In the genomic region with DNA sequence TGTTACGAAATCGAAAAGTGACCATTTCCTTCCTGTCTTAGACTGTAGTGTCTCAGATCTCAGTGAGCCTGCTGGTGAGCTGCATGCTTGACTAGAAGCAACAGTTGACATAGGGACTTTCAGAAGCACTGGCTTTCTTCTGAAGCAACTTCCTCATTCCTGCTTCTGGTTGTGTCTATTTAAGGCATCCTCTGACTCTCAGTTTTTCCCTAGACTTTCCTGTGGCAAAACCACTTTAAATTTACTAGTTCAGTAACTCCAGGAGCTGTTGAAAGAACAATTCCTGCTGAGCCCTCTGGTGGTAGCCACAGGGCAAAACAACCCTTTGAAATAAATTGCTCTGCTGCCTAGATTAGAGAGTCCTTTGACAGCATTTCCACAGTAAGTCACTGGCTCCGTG, we compare ENCODE assay signal across 8 mouse cellular contexts.
A peak's percentile ranks its signal among the peaks of the same experiment; 100 is the strongest.
DNase-seq lines count a peak whose midpoint lies in the region; ATAC-seq lines count a peak whose summit lies in the region.
"Had no signal": no experiment of that assay in that cellular context is flagged by ENCODE, and none has a peak within 500 bp of the region (broad histone marks: within the 10 kb centered on the region; RNA-seq: fewer than 3 reads in every experiment).

No protein-coding gene starts in this region.

- WGBS in midbrain, embryonic 12.5 days, result 77% methylated on average over 3 of the region's 3 CpGs
- WGBS in midbrain, embryonic 10.5 days, result 80% methylated on average over 3 of the region's 3 CpGs

- no peak for DNase-seq in midbrain, embryonic 10.5 days (ENCODE audit: low spot score)
- peak; percentile 7 for DNase-seq in embryo, embryonic 11.5 days (ENCODE audit: low read depth, low spot score)
- DNase-seq in layer of hippocampus, adult 9-10 months (ENCODE audit: low spot score), result peak; percentile 52
- peak; percentile 20 for DNase-seq in mesoderm, embryonic 11.5 days (ENCODE audit: low read depth, low spot score)
- DNase-seq in spleen, adult 12 weeks (ENCODE audit: low spot score), result no peak
- no peak for DNase-seq in thymus, postnatal 10 days (ENCODE audit: low spot score in 2 of 2)

- H3K4me1 ChIP-seq in midbrain, embryonic 12.5 days, result no peaks in the 10 kb centered on the region
- no peaks in the 10 kb centered on the region for H3K4me1 ChIP-seq in midbrain, embryonic 10.5 days
- H3K4me1 ChIP-seq: embryonic facial prominence, embryonic 15.5 days had no signal

- H3K9ac ChIP-seq in midbrain, embryonic 12.5 days (replicated peaks), result no peak overlapping the region
- H3K9ac ChIP-seq: embryonic facial prominence, embryonic 15.5 days had no signal

- H3K36me3 ChIP-seq in midbrain, embryonic 12.5 days, result no peaks in the 10 kb centered on the region
- no peaks in the 10 kb centered on the region for H3K36me3 ChIP-seq in midbrain, embryonic 10.5 days
- H3K36me3 ChIP-seq: embryonic facial prominence, embryonic 15.5 days had no signal

- H3K4me2 ChIP-seq in midbrain, embryonic 12.5 days (replicated peaks), result no peak overlapping the region
- H3K4me2 ChIP-seq: embryonic facial prominence, embryonic 15.5 days had no signal

- H3K27me3 ChIP-seq in midbrain, embryonic 12.5 days, result no peaks in the 10 kb centered on the region
- H3K27me3 ChIP-seq in midbrain, embryonic 10.5 days (ENCODE audit: low read depth, poor library complexity, severe bottlenecking), result no peaks in the 10 kb centered on the region
- H3K27me3 ChIP-seq: embryonic facial prominence, embryonic 15.5 days had no signal

- no peaks in the 10 kb centered on the region for H3K9me3 ChIP-seq in midbrain, embryonic 12.5 days
- no peaks in the 10 kb centered on the region for H3K9me3 ChIP-seq in midbrain, embryonic 10.5 days (replicated peaks)
- H3K9me3 ChIP-seq: embryonic facial prominence, embryonic 15.5 days had no signal

- H3K4me3 ChIP-seq in midbrain, embryonic 12.5 days, result no peak overlapping the region
- H3K4me3 ChIP-seq in midbrain, embryonic 10.5 days, result no peak overlapping the region
- H3K4me3 ChIP-seq: embryonic facial prominence, embryonic 15.5 days had no signal

- H3K27ac ChIP-seq in midbrain, embryonic 12.5 days (replicated peaks), result no peak overlapping the region
- H3K27ac ChIP-seq in midbrain, embryonic 10.5 days (replicated peaks), result no peak overlapping the region
- H3K27ac ChIP-seq: embryonic facial prominence, embryonic 15.5 days had no signal

- ATAC-seq in midbrain, embryonic 12.5 days (ENCODE audit: low FRiP score, low read depth), result 0 out of 2 replicates have a peak, but pooled peaks have one; percentile 23

Comparison
In these comparisons a context has a peak if more than half of its experiments do, and no peak if none do; other contexts are left out.
1. DNase-seq: peak in embryo, embryonic 11.5 days (single experiment), layer of hippocampus, adult 9-10 months (single experiment) and mesoderm, embryonic 11.5 days (single experiment); none in midbrain, embryonic 10.5 days (single experiment), spleen, adult 12 weeks (single experiment) and thymus, postnatal 10 days (0 of 2).